Mouse (Mus musculus) myocyte (in vitro differentiated cells): Measurements from ENCODE around the gene Klre1. TPM values are rescaled to one million over a fixed set of nuclear protein-coding genes. Genes with fewer than 3 reads are reported as not detected.

ENCODE experiments used
- H3K27me3 ChIP-seq: one replicate; pipeline ENCODE4 v1.6.1; 2011; ENCODE audit not compliant: control insufficient read depth, insufficient read depth, insufficient read length
- H3K36me3 ChIP-seq: one replicate; pipeline ENCODE4 v1.6.1; 2011; ENCODE audit not compliant: control insufficient read depth, insufficient read depth
- H3K4me2 ChIP-seq: one replicate; pipeline ENCODE4 v1.6.1; 2011; ENCODE audit warnings: low read depth, control low read depth
- H3K4me3 ChIP-seq: one replicate; pipeline ENCODE4 v1.5.1; 2011; ENCODE audit warnings: mild to moderate bottlenecking, control low read depth, moderate library complexity
- H3K79me2 ChIP-seq: one replicate; pipeline ENCODE4 v1.6.1; 2011; ENCODE audit not compliant: control insufficient read depth, insufficient read depth
- H3ac ChIP-seq: one replicate; pipeline ENCODE4 v1.6.1; 2011; ENCODE audit not compliant: control insufficient read depth, insufficient read length
- CEBPB ChIP-seq: IDR thresholded peaks from 2 replicates; pipeline ENCODE4 v1.6.1; 2011; ENCODE audit warnings: mild to moderate bottlenecking, moderate library complexity; ENCODE audit not compliant: poor library complexity, insufficient read depth, severe bottlenecking
- E2F4 ChIP-seq: IDR thresholded peaks from one replicate; pipeline ENCODE4 v1.6.1; 2011; ENCODE audit warnings: mild to moderate bottlenecking, control low read depth, moderate library complexity; ENCODE audit not compliant: insufficient read depth
- MAX ChIP-seq: IDR thresholded peaks from one replicate; pipeline ENCODE4 v1.6.1; 2011; ENCODE audit warnings: low read depth, mild to moderate bottlenecking, control low read depth
- MYOD1 ChIP-seq, 3 experiments: IDR thresholded peaks; one replicate each; pipeline ENCODE4 v1.6.1; 2011; ENCODE audit warnings: control low read depth in 2 of 3, low read depth in 2 of 3, mild to moderate bottlenecking in 2 of 3, moderate library complexity in 1 of 3; ENCODE audit not compliant: insufficient read length in 2 of 3, control insufficient read depth in 1 of 3
- MYOG ChIP-seq, 3 experiments: IDR thresholded peaks; one replicate each; pipeline ENCODE4 v1.6.1; 2011; ENCODE audit warnings: control low read depth in 2 of 3, low read depth in 2 of 3, mild to moderate bottlenecking in 2 of 3; ENCODE audit not compliant: insufficient read length in 2 of 3, control insufficient read depth in 1 of 3, insufficient read depth in 1 of 3
- POLR2A ChIP-seq: IDR thresholded peaks from one replicate; pipeline ENCODE4 v1.6.1; 2011; ENCODE audit warnings: low read depth, mild to moderate bottlenecking, control low read depth, moderate library complexity; ENCODE audit not compliant: insufficient read length
- POLR2AphosphoS2 ChIP-seq: IDR thresholded peaks from one replicate; pipeline ENCODE4 v1.6.1; 2011; ENCODE audit warnings: low read depth, control low read depth; ENCODE audit not compliant: insufficient read length
- REST ChIP-seq: IDR thresholded peaks from one replicate; pipeline ENCODE4 v1.6.1; 2011; ENCODE audit warnings: mild to moderate bottlenecking, control low read depth, moderate library complexity; ENCODE audit not compliant: insufficient read depth, insufficient read length
- SRF ChIP-seq: IDR thresholded peaks from one replicate; pipeline ENCODE4 v1.6.1; 2011; ENCODE audit warnings: low read depth; ENCODE audit not compliant: control insufficient read depth, insufficient read length
- TCF12 ChIP-seq: IDR thresholded peaks from one replicate; pipeline ENCODE4 v1.6.1; 2011; ENCODE audit warnings: mild to moderate bottlenecking, control low read depth; ENCODE audit not compliant: poor library complexity, insufficient read depth, severe bottlenecking
- TCF3 ChIP-seq: IDR thresholded peaks from one replicate; pipeline ENCODE4 v1.6.1; 2011; ENCODE audit warnings: low read depth, control low read depth; ENCODE audit not compliant: insufficient read length
- USF1 ChIP-seq: IDR thresholded peaks from one replicate; pipeline ENCODE4 v1.6.1; 2011; ENCODE audit warnings: low read depth, mild to moderate bottlenecking, control low read depth, moderate library complexity
- polyA plus RNA-seq: library from polyadenylated mRNA; unstranded; fragments of >200 nt; fragmentation: generic; extraction: Trizol; gene quantifications from one replicate; pipeline ENCODE4 v1.2.1, GENCODE M21; 2012; ENCODE audit warnings: missing spikeins

The Klre1 gene
- polyA plus RNA-seq, result not detected

DNA sequence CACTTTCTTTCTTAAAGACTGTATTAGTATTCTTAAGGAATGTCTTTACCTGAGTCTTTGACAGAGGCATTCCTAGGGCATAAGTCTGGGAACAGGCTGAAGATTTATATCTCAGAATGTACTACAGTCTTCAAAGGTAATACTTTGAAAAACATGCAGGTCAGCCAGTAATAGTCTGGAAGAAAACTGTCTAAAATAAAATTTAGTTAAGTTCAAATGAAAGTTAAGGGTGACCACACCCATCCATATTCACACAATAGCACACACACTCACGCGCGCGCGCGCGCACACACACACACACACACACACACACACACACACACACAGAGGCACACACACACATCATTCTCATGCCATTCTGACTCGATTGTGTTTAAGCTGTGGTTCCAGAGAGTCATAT, at the start of gene Klre1:
TSS of gene Klre1 (plus strand) at position 301 of the 400 bp plus-strand sequence.
- Histone ChIP-seq H3K4me2 (no peak within 1 kb of the TSS), H3K27me3 (no peaks in the 10 kb centered on the region), H3ac (no peak within 1 kb of the TSS), H3K79me2 (no peaks in the 10 kb centered on the region), H3K4me3 (no peak within 1 kb of the TSS), H3K36me3 (no peaks in the 10 kb centered on the region)
- no peak for TF ChIP-seq POLR2AphosphoS2
- TF ChIP-seq E2F4, result no peak

DNA sequence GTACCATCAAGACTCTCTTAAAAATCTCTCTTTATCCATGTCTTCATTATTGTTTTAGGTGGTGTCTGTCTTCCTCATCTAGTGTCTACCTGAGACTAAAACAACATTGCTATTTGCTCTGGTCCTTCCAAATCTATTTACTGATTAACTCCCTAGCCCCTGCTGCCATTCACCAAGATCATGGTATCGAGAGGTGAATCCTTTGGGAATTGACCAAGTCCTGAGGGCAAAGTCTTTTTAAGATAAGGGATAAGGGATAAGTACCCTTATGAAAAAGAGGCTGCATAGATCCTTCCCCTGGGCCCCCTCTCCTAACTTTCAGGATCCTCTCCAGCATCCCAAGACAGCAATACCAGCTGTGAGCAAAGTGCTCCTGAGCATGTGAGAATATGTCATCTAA, 48.1 kb upstream of the Klre1 start:
- Histone ChIP-seq H3K27me3 (no peaks in the 10 kb centered on the region), H3K4me3 (no peak overlapping the region), H3ac (no peak overlapping the region), H3K36me3 (no peaks in the 10 kb centered on the region), H3K4me2 (no peak overlapping the region), H3K79me2 (peaks cover 16% of the 10 kb centered on the region)
- TF ChIP-seq POLR2A (no peak), SRF (no peak), REST (no peak), TCF3 (no peak), POLR2AphosphoS2 (no peak), CEBPB (no peak), E2F4 (no peak)

DNA sequence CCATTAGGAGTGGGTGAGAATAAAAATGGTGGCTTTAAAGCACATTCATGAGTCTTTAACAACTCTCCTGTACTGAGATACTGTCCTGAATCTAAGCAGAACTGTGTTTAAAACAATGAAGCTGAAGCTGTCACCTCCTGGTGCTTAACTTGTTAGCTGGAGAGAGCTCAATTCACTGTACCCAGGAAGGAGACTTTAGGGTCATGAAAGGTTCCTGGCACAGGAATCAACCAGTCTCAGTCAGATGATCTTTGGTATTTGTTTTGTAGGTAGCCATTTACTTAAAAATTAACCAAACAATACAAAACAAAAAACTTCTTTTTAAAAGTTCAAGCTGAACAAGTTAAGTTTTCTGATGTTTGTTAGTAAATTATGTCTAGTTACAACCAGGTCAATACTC, 47.4 kb upstream of the Klre1 start:
- Histone ChIP-seq H3K27me3 (no peaks in the 10 kb centered on the region), H3ac (no peak overlapping the region), H3K79me2 (peaks cover 23% of the 10 kb centered on the region), H3K36me3 (no peaks in the 10 kb centered on the region), H3K4me2 (no peak overlapping the region), H3K4me3 (no peak overlapping the region)
- no peak for TF ChIP-seq CEBPB
- no peak for TF ChIP-seq POLR2AphosphoS2

DNA sequence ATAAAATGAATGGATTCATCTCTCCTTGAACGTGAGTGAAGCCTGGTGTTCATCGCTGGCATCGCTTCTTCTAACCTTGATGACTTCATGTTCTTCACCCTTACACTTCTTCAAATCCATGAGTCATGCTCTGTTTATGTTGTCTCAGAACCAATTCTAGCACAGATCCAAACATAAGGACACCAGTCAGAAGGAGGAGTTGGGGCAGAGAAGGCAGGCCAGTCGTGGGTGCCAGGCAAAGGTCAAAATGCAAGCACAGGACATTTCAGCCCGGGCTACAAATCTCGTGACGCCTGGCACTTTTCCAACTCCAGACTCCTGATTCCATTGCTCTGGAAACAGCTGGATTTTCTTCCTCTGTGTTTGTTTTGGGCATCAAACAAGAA, 45.2 kb upstream of the Klre1 start:
- Histone ChIP-seq H3K79me2 (peaks cover 42% of the 10 kb centered on the region), H3K4me3 (peak overlapping the region; percentile 95), H3ac (no peak overlapping the region), H3K27me3 (no peaks in the 10 kb centered on the region), H3K4me2 (peak overlapping the region; percentile 73), H3K36me3 (peaks cover 4% of the 10 kb centered on the region)
- no peak for TF ChIP-seq REST
- TF ChIP-seq SRF, result no peak
- no peak for TF ChIP-seq USF1
- TF ChIP-seq CEBPB, result no peak
- TF ChIP-seq MYOD1 (IDR thresholded peaks at IDR 0.05; ENCODE audit: control insufficient read depth in 1 of 3, insufficient read length in 2 of 3, low read depth in 2 of 3), result no peak
- TF ChIP-seq MYOG (IDR thresholded peaks at IDR 0.05; ENCODE audit: control insufficient read depth in 1 of 3, insufficient read depth in 1 of 3, insufficient read length in 2 of 3, low read depth in 2 of 3), result no peak
- no peak for TF ChIP-seq POLR2AphosphoS2
- TF ChIP-seq TCF3, result no peak
- TF ChIP-seq TCF12, result no peak
- TF ChIP-seq MAX, result no peak
- TF ChIP-seq E2F4, result no peak
- TF ChIP-seq POLR2A, result no peak

DNA sequence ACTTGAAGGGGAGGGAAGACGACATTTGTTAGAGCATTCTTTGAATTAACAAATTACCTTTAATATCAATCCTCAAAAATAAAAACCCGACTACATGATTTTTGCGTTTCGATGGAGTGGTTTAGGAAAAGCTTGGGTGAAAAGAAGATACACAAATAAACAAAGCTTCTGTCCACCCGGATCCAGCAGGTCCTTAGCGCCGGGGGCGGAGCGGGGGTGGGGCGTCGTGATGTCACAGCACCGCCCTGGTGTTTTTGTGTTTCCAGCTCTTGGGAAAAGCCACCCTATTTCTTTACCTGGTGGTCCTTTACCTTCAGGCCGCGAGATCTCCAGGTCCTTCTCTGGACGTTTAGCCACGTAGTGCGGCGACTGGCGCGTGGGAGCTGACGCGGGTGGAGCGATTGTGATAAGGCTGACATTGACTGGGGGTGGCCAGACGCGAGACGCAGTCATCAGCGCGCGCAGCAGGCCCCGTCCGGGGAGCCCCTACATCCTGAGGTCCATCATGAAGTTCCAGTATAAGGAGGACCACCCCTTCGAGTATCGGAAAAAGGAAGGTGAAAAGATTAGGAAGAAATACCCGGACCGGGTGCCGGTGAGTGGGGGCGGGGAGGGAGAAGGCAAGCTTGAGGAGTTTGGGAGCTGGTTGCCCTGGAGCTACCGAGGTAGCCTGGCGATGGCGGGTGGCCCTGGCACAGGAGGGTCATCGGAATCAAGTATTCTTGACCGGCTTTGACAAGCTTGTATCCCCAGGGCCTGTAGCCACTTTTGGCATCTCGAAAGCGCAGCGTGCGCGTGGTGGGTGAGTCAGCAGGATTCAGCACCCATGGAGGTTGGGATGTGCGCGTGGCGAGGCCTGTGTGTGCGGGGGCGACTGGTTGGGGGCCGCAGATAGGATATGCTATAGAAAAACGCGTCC, 44.5 kb upstream of the Klre1 start, which contains the start of gene Gabarapl1:
TSS of gene Gabarapl1 (plus strand) at position 219 of the 919 bp plus-strand sequence.
- H3ac ChIP-seq, result peak within 1 kb of the TSS; percentile 33
- TF ChIP-seq CEBPB (no peak), POLR2A (peak; percentile 33)
- peak within 1 kb of the TSS; percentile 74 for H3K4me2 ChIP-seq
- peaks cover 42% of the 10 kb centered on the region for H3K79me2 ChIP-seq
- no peaks in the 10 kb centered on the region for H3K27me3 ChIP-seq
- peak within 1 kb of the TSS; percentile 95 for H3K4me3 ChIP-seq
- peaks cover 9% of the 10 kb centered on the region for H3K36me3 ChIP-seq

DNA sequence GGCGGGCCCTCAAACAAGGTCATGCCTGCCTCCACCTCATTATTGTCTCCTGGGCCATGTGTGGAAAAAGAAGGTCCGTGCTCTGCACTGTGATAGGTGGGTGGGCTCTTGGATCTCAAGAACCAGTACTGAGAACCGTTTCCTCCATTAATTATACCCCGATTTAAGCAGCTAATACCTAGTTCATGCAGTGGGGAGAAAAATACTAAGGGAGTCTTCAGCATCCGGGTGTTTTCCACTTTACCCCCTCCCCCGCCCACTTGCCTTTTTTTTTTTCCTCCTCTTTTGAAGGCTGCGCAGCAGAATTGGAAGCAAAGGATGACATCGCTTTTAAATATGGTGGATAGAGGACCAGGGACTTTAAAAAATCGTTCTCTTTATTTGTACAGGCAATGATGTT, 43.6 kb upstream of the Klre1 start:
- Histone ChIP-seq H3K27me3 (no peaks in the 10 kb centered on the region), H3K36me3 (peaks cover 13% of the 10 kb centered on the region)
- TF ChIP-seq TCF12, result no peak
- TF ChIP-seq MYOD1 (IDR thresholded peaks at IDR 0.05; ENCODE audit: control insufficient read depth in 1 of 3, insufficient read length in 2 of 3, low read depth in 2 of 3), result no peak
- no peak for TF ChIP-seq MAX
- no peak for TF ChIP-seq POLR2A

More for the DNA sequence above, 43.6 kb upstream of the Klre1 start:
- Histone ChIP-seq H3K79me2 (peaks cover 42% of the 10 kb centered on the region), H3K4me2 (peak overlapping the region; percentile 74), H3ac (peak overlapping the region; percentile 33), H3K4me3 (peak overlapping the region; percentile 95)
